Mouse (Mus musculus) stomach, postnatal 0 days (tissue): ENCODE measurements around the gene Pphln1.

ENCODE experiments used
- CTCF ChIP-seq: IDR thresholded peaks from 2 replicates; pipeline ENCODE4 v1.5.1; 2016; ENCODE audit warnings: antibody characterized with exemption, low read depth, mild to moderate bottlenecking, moderate library complexity
- EP300 ChIP-seq: optimal IDR thresholded peaks from 2 replicates; pipeline ENCODE3; 2016; ENCODE audit warnings: antibody characterized with exemption

DNA sequence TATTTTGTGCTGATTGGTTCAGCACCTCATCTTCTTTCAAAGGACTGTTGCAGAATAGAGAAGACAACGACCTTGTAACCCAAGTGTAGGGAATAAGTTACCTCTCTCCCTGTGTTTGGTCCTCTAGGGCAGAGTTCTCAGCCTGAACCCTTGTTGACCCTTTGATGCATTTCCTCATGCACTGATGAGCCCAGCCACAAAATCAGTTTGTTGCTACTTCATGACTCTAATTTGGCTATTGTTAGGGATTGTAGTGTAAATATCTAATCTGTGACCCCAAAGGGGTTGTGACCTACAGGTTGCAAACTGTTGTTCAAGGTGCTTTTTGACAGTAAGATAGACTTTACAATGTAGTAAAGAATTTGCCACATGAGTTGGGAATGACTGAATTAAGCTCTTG is 55.1 kb downstream of the Pphln1 start:
- TF ChIP-seq CTCF (no peak), EP300 (no peak)
